Mouse (Mus musculus) forebrain, postnatal 0 days (tissue): ENCODE data around the gene Cubn. TPM values are rescaled to one million over a fixed set of nuclear protein-coding genes. Genes with fewer than 3 reads are reported as not detected.

Source experiments
- ATAC-seq: fragments of 200-750 bp; cut with Nextera tagmentation; 2 replicates; pipeline ENCODE4 v1.8.0; 2017; ENCODE audit warnings: mild to moderate bottlenecking, moderate library complexity
- DNase-seq: peaks from one replicate; pipeline ENCODE4 v3.0.0-alpha.2; 2015
- H3K27ac ChIP-seq: fragments of 300-500 bp; sonication (generic); 2 replicates; pipeline ENCODE4 v1.5.1; 2014; ENCODE audit warnings: low read depth, mild to moderate bottlenecking, antibody characterized with exemption, low read length, moderate library complexity, mixed read lengths
- H3K27me3 ChIP-seq: fragments of 300-500 bp; sonication (generic); 2 replicates; pipeline ENCODE4 v1.6.1; 2014; ENCODE audit warnings: mild to moderate bottlenecking, low read length, mixed read lengths; ENCODE audit not compliant: insufficient read depth
- H3K36me3 ChIP-seq: fragments of 300-500 bp; sonication (generic); 2 replicates; pipeline ENCODE4 v1.6.1; 2014; ENCODE audit warnings: mild to moderate bottlenecking, moderate library complexity; ENCODE audit not compliant: insufficient read depth
- H3K4me1 ChIP-seq: fragments of 300-500 bp; sonication (generic); 2 replicates; pipeline ENCODE4 v1.6.1; 2014; ENCODE audit warnings: antibody characterized with exemption; ENCODE audit not compliant: insufficient read depth
- H3K4me2 ChIP-seq: fragments of 300-500 bp; sonication (generic); 2 replicates; pipeline ENCODE4 v1.6.1; 2014; ENCODE audit warnings: low read depth, mild to moderate bottlenecking, moderate library complexity
- H3K4me3 ChIP-seq: fragments of 300-500 bp; sonication (generic); 2 replicates; pipeline ENCODE4 v1.5.1; 2014; ENCODE audit warnings: low read depth, low read length, mixed read lengths
- H3K9ac ChIP-seq: fragments of 300-500 bp; sonication (generic); 2 replicates; pipeline ENCODE4 v1.6.1; 2014; ENCODE audit warnings: mild to moderate bottlenecking
- H3K9me3 ChIP-seq: fragments of 300-500 bp; sonication (generic); 2 replicates; pipeline ENCODE4 v1.6.1; 2016; ENCODE audit warnings: low read length
- CTCF ChIP-seq: sonication (generic); IDR thresholded peaks from 2 replicates; pipeline ENCODE4 v1.5.1; 2016; ENCODE audit warnings: antibody characterized with exemption, control low read depth, low read depth
- WGBS: fragments of 180-500 bp; shearing (Covaris S2); extraction: QIAGEN DNeasy Blood & Tissue Kit; methylation state at CpG from one replicate; pipeline ENCODE4 v1.1.7; 2014; 5-methylcytosine and 5-hydroxymethylcytosine counted together
- polyA plus RNA-seq: library from polyadenylated mRNA; unstranded; fragments of >200 nt; fragmentation: Nextera tagmentation; extraction: Ambion mirVana; gene quantifications from 2 replicates; pipeline ENCODE4 v1.2.1, GENCODE M21; 2015
- total RNA-seq: library from RNA; depleted of rRNA; stranded (reverse); fragments of >200 nt; gene quantifications from 2 replicates; pipeline ENCODE4 v1.2.3, GENCODE M21; 2014; rRNA removed

Cubn gene
- total RNA-seq (0.62 and 1.1 TPM in 2 replicates), polyA plus RNA-seq (0.14 and 0.25 TPM in 2 replicates)

DNA sequence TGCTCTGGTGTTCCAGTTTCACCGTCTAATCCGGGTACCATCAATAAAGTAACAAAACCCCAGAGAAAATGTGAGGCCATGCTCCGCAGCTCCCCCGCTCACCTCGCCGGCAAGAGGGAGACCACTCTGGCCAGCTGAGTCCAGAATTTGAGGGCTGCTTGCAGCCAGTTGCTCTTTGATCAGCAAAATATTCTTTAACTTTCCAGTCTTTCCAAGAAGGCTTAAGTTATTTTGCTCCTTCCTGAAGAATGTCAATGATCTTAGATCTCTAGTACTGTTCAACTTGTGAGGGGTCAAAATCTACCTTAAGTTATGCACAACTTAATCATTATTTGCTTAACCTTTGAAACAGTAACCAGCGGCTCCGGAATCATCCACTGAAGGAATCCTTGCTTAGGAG lies at the start of gene Cubn:
TSS of gene Cubn (minus strand) at position 80 of the 400 bp plus-strand sequence.
- Histone ChIP-seq H3K9me3 (no peaks in the 10 kb centered on the region), H3K4me1 (no peaks in the 10 kb centered on the region), H3K36me3 (no peaks in the 10 kb centered on the region), H3K27me3 (no peaks in the 10 kb centered on the region), H3K4me3 (no peak within 1 kb of the TSS), H3K27ac (no peak within 1 kb of the TSS), H3K9ac (no peak within 1 kb of the TSS), H3K4me2 (no peak within 1 kb of the TSS)
- WGBS: 32% methylated on average over 8 of the region's 8 CpGs
- DNase-seq: no peak
- ATAC-seq: no peak
- no peak for TF ChIP-seq CTCF

DNA sequence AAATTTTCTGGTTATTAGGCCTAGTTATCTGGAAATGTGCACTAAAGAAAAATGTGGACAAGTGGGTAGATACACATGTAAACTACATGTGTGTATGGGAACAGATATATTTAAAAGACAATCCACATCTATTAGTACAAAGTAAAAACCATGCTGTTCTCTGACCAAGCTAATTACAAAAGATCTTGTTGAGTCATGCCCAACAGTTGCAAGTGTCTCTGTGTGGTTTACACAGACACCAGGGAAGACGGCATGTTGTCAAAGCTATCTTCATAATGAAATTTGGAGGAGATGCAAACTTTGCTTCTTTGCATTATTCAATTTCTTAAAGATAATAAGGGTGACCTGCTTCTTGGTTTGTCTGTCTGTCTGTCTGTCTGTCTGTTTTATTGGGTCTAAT lies 48.2 kb upstream of the Cubn start:
- no peak overlapping the region for H3K4me2 ChIP-seq

DNA sequence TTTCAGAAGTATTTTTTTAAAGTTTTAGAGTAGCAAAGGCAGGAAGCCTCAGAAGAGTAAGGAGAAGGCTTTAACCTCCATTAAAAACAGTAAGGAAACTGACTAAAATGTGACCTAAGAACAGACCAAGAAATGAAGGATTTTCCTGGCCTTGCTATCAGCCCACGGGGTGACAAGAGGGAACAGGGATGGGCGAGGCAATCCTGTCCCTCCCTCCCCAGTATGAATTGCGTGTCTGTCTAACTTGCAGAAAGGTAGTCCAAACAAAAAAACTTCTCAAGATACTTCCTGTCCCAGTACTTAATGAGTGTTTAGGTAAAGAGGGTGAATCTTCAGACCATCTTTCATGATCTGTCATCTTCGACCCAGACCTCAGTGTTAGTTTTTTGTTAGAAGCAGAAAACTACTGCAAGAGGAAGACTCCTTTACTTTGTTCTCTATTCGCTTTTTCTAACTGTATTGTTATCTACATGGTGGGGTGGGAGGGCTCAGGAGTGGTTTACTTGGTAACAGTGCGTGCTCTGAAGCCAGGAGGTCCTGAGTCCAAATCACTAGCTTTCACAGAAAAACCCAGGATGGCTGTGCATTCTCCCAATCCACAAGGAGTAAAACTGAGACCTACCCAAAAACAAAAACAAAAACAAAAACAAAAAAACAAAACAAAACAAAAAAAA lies 47.2 kb upstream of the Cubn start:
- ATAC-seq: no peak
- Histone ChIP-seq H3K36me3 (no peaks in the 10 kb centered on the region), H3K9me3 (no peaks in the 10 kb centered on the region), H3K9ac (no peak overlapping the region), H3K27me3 (no peaks in the 10 kb centered on the region), H3K4me3 (no peak overlapping the region), H3K4me1 (no peaks in the 10 kb centered on the region), H3K4me2 (no peak overlapping the region), H3K27ac (no peak overlapping the region)
- DNase-seq: no peak
- no peak for TF ChIP-seq CTCF
- 81% methylated on average over 6 of the region's 6 CpGs for WGBS

More for the DNA sequence above, 48.2 kb upstream of the Cubn start:
- H3K27ac ChIP-seq: no peak overlapping the region
- no peaks in the 10 kb centered on the region for H3K9me3 ChIP-seq
- no peak overlapping the region for H3K9ac ChIP-seq
- H3K27me3 ChIP-seq: no peaks in the 10 kb centered on the region
- no peak for TF ChIP-seq CTCF
- H3K4me3 ChIP-seq: no peak overlapping the region
- WGBS: 90% methylated on average over 1 of the region's 1 CpGs
- H3K36me3 ChIP-seq: no peaks in the 10 kb centered on the region
- DNase-seq: no peak
- ATAC-seq: no peak
- H3K4me1 ChIP-seq: no peaks in the 10 kb centered on the region

DNA sequence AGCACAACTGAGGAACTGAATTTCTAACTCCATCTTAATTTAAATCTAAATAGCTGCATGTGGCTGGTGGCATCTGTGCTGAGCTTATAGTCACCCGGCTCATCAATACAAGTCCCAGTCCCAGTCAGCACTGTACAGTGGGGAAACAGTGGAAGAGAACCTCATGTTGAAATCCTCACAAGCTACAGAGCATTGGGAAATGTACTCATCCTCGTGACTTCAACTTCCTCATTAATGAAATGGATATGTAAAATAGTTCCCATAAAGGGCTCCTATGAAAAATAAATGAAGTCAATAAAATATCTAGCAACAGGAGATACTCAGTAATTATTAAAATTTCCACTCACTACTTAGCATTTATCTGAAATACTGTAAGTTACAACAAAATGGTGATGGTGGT lies 46.6 kb upstream of the Cubn start:
- Histone ChIP-seq H3K9ac (no peak overlapping the region), H3K4me3 (no peak overlapping the region), H3K27ac (no peak overlapping the region), H3K4me1 (no peaks in the 10 kb centered on the region), H3K36me3 (no peaks in the 10 kb centered on the region), H3K27me3 (no peaks in the 10 kb centered on the region), H3K4me2 (no peak overlapping the region), H3K9me3 (no peaks in the 10 kb centered on the region)
- 84% methylated on average over 2 of the region's 2 CpGs for WGBS
- DNase-seq: no peak
- TF ChIP-seq CTCF: no peak
- no peak for ATAC-seq

DNA sequence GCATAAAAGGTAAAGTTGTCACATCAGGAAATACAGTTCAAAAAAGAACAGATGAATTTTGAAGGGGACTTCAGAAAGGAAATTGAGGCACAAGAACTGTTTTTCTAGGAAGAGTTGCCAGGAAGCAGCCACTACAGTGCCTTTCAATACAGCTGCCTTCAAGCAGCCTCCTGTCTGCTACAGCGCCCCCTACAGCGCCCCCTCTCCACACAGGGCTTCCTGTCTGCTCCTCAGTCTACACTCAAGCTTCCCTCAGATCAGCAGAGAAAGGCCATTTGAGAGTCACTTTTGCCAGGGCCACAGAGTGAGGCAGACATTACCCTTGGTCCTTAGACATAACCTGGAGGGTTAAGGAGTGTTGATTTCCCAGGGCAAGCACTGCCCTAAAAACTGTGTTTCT lies 46.1 kb upstream of the Cubn start:
- H3K27me3 ChIP-seq: no peaks in the 10 kb centered on the region
- H3K9ac ChIP-seq: no peak overlapping the region
- WGBS: 21% methylated on average over 2 of the region's 2 CpGs
- DNase-seq (no peak), ATAC-seq (no peak)
- no peaks in the 10 kb centered on the region for H3K4me1 ChIP-seq
- no peak overlapping the region for H3K4me2 ChIP-seq
- H3K27ac ChIP-seq: no peak overlapping the region
- H3K36me3 ChIP-seq: no peaks in the 10 kb centered on the region
- H3K9me3 ChIP-seq: no peaks in the 10 kb centered on the region
- TF ChIP-seq CTCF: peak; percentile 20; the same call in 1 of the 2 replicates
- no peak overlapping the region for H3K4me3 ChIP-seq

DNA sequence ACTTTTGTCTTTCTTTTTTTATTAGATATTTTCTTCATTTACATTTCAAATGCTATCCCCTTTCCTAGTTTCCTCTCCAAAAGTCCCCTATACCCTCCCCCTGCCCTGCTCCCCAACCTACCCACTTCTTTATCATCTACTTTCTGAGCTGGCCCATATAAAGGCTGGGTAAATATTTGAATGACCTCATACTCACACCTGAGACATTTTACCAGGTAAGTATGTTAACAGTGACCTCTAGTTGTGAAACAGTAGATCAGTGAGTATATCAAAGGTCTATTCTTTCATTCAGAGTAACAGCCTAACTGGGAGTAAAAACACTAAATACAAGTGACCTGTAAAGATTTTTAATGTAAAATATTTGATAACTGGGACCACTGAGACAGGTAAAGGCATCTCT lies 45.1 kb upstream of the Cubn start:
- Histone ChIP-seq H3K4me3 (no peak overlapping the region), H3K27ac (no peak overlapping the region), H3K9ac (no peak overlapping the region), H3K4me2 (no peak overlapping the region), H3K9me3 (no peaks in the 10 kb centered on the region), H3K27me3 (no peaks in the 10 kb centered on the region), H3K4me1 (no peaks in the 10 kb centered on the region), H3K36me3 (no peaks in the 10 kb centered on the region)
- no peak for TF ChIP-seq CTCF
- DNase-seq (no peak), ATAC-seq (no peak)

DNA sequence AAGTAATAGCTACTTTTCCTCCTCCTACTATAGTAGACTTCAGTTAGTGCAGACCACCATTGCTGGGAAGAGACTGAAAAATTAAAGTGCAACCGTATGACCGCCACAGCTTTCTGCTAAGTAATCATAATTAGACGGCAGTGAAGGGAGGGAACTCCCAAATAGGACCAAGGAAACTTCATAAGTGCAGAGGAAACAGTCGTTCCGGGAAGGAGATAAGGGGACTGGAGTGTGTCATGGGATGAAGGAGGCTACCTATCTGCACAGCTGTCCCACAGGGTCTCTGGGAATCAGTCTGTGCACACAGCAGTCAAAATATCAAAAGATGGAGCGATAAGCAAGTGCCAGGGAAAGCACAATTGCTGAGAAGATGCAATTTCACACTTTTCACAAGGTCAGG lies 39.0 kb upstream of the Cubn start:
- ATAC-seq (no peak), DNase-seq (no peak)
- H3K4me3 ChIP-seq: no peak overlapping the region
- H3K4me2 ChIP-seq: no peak overlapping the region
- H3K36me3 ChIP-seq: no peaks in the 10 kb centered on the region
- H3K9ac ChIP-seq: no peak overlapping the region
- no peak for TF ChIP-seq CTCF
- H3K27ac ChIP-seq: no peak overlapping the region
- whole genome bisulfite sequencing: 91% methylated on average over 6 of the region's 6 CpGs
- H3K9me3 ChIP-seq: no peaks in the 10 kb centered on the region
- H3K4me1 ChIP-seq: no peaks in the 10 kb centered on the region
- H3K27me3 ChIP-seq: no peaks in the 10 kb centered on the region
